In genomic region chr11:107415901-107416560, GRCm38 (mm10) we compare ENCODE assay signal across 9 mouse cellular contexts. TPM values are rescaled to one million over a fixed set of nuclear protein-coding genes. Genes with fewer than 3 reads are reported as not detected.
A peak's percentile ranks its signal among the peaks of the same experiment; 100 is the strongest.
DNase-seq lines count a peak whose midpoint lies in the region; ATAC-seq and TF ChIP-seq lines count a peak whose summit lies in the region.
"Had no signal": no experiment of that assay in that cellular context is flagged by ENCODE, and none has a peak within 500 bp of the region (broad histone marks: within the 10 kb centered on the region; RNA-seq: fewer than 3 reads in every experiment).

No protein-coding gene starts in this region.

- H3K9ac ChIP-seq in embryonic facial prominence, embryonic 11.5 days (replicated peaks; ENCODE audit: low read length), result 0 out of 2 replicates have a peak overlapping the region, but pooled peaks have one; percentile 1
- H3K9ac ChIP-seq in hindbrain, embryonic 15.5 days, result no peak overlapping the region
- no peak overlapping the region for H3K9ac ChIP-seq in midbrain, embryonic 16.5 days (ENCODE audit: low read depth, low read length)

- intact Hi-C loops in left cerebral cortex, adult 2 months (cut with DNase I), result loop anchor here (2.0 kb wide), 1 partner anchor 53 kb away; no protein-coding TSS in a partner anchor

- H3K4me2 ChIP-seq in embryonic facial prominence, embryonic 11.5 days (ENCODE audit: low read depth, low read length), result no peak overlapping the region
- H3K4me2 ChIP-seq in hindbrain, embryonic 15.5 days, result peak overlapping the region; percentile 25
- peak overlapping the region; percentile 32; the same call in 1 of the 2 replicates for H3K4me2 ChIP-seq in midbrain, embryonic 16.5 days (ENCODE audit: low read length)

- no peak for DNase-seq in left cerebral cortex, adult 2 months (ENCODE audit: extremely low spot score in 1 of 2, low spot score in 2 of 2)
- DNase-seq in left cerebral cortex, adult 18-20 months (ENCODE audit: low spot score in 2 of 2), result no peak
- no peak for DNase-seq in embryonic facial prominence, embryonic 11.5 days (ENCODE audit: low spot score)
- DNase-seq in cerebellum, adult 8-10 months, result no peak
- no peak for DNase-seq in lung, adult 2 months
- no peak for DNase-seq in right cerebral cortex, postnatal 25 days
- DNase-seq: adrenal gland, adult 2 months had no signal

- 37% methylated on average over 10 of the region's 10 CpGs for WGBS in embryonic facial prominence, embryonic 11.5 days
- 27% methylated on average over 10 of the region's 10 CpGs for WGBS in hindbrain, embryonic 15.5 days
- 25% methylated on average over 10 of the region's 10 CpGs for WGBS in midbrain, embryonic 16.5 days
- 70% methylated on average over 10 of the region's 10 CpGs for WGBS in lung, adult 2 months

- H3K36me3 ChIP-seq in embryonic facial prominence, embryonic 11.5 days (replicated peaks; ENCODE audit: control insufficient read depth, insufficient read depth, low read depth, low read length), result no peaks in the 10 kb centered on the region
- H3K36me3 ChIP-seq in hindbrain, embryonic 15.5 days, result no peaks in the 10 kb centered on the region
- H3K36me3 ChIP-seq in midbrain, embryonic 16.5 days (ENCODE audit: control insufficient read depth, insufficient read depth, low read length), result no peaks in the 10 kb centered on the region

- H3K27ac ChIP-seq in left cerebral cortex, adult 2 months, result peak overlapping the region; percentile 78
- H3K27ac ChIP-seq in embryonic facial prominence, embryonic 11.5 days (replicated peaks; ENCODE audit: low read depth, low read length), result peak overlapping the region; percentile 31; the same call in 1 of the 2 replicates
- H3K27ac ChIP-seq in hindbrain, embryonic 15.5 days (replicated peaks), result peak overlapping the region; percentile 72
- H3K27ac ChIP-seq in midbrain, embryonic 16.5 days (ENCODE audit: low read length), result peak overlapping the region; percentile 74

- H3K4me1 ChIP-seq in embryonic facial prominence, embryonic 11.5 days (ENCODE audit: control insufficient read depth, insufficient read depth, low read length), result no peaks in the 10 kb centered on the region; the same call in 1 of the 2 replicates
- H3K4me1 ChIP-seq in hindbrain, embryonic 15.5 days (replicated peaks), result peaks cover 45% of the 10 kb centered on the region
- H3K4me1 ChIP-seq in midbrain, embryonic 16.5 days (ENCODE audit: control insufficient read depth, insufficient read depth, low read length), result peaks cover 42% of the 10 kb centered on the region
- H3K4me1 ChIP-seq in lung, adult 2 months (ENCODE audit: control insufficient read depth, insufficient read depth, low read length), result peaks cover 15% of the 10 kb centered on the region; the same call in 1 of the 2 replicates

- no peaks in the 10 kb centered on the region for H3K9me3 ChIP-seq in embryonic facial prominence, embryonic 11.5 days (replicated peaks; ENCODE audit: control insufficient read depth, low read length)
- no peaks in the 10 kb centered on the region for H3K9me3 ChIP-seq in hindbrain, embryonic 15.5 days
- H3K9me3 ChIP-seq in midbrain, embryonic 16.5 days (replicated peaks; ENCODE audit: control insufficient read depth, low read length, poor library complexity, severe bottlenecking), result no peaks in the 10 kb centered on the region

- TF ChIP-seq POLR2A in lung, adult 2 months (IDR thresholded peaks at IDR 0.05; ENCODE audit: borderline replicate concordance, extremely low read depth, low read depth, low read length), result no peak

- H3K4me3 ChIP-seq in left cerebral cortex, adult 2 months, result no peak overlapping the region
- H3K4me3 ChIP-seq in embryonic facial prominence, embryonic 11.5 days (ENCODE audit: low read depth, low read length), result no peak overlapping the region
- H3K4me3 ChIP-seq in hindbrain, embryonic 15.5 days, result no peak overlapping the region
- no peak overlapping the region for H3K4me3 ChIP-seq in midbrain, embryonic 16.5 days (ENCODE audit: low read depth, low read length)
- H3K4me3 ChIP-seq in lung, adult 2 months (replicated peaks; ENCODE audit: extremely low read depth, low read depth, low read length), result no peak overlapping the region

- no peaks in the 10 kb centered on the region for H3K27me3 ChIP-seq in embryonic facial prominence, embryonic 11.5 days (ENCODE audit: control insufficient read depth, insufficient read depth, low read length)
- H3K27me3 ChIP-seq in hindbrain, embryonic 15.5 days, result no peaks in the 10 kb centered on the region
- no peaks in the 10 kb centered on the region for H3K27me3 ChIP-seq in midbrain, embryonic 16.5 days (ENCODE audit: control insufficient read depth, insufficient read depth, low read depth, low read length)

- no peak for TF ChIP-seq CTCF in left cerebral cortex, adult 2 months (IDR thresholded peaks at IDR 0.05)
- no peak for TF ChIP-seq CTCF in lung, adult 2 months (IDR thresholded peaks at IDR 0.05; ENCODE audit: insufficient read depth, low read length)

- ATAC-seq in embryonic facial prominence, embryonic 11.5 days (replicated peaks; ENCODE audit: insufficient number of reproducible peaks, low FRiP score, low TSS enrichment, low read depth), result no peak
- ATAC-seq in hindbrain, embryonic 15.5 days (ENCODE audit: low FRiP score, low read depth), result no peak
- no peak for ATAC-seq in midbrain, embryonic 16.5 days

RNA-seq across cellular contexts. Expression of gene Pitpnc1, which starts 54.5 kb away (rescaled TPM):
- 10 to 100 TPM; 54.5 to 55.2 TPM for total RNA-seq in left cerebral cortex, adult 2 months (2021)
- total RNA-seq in left cerebral cortex, adult 18-20 months (2021), result 10 to 100 TPM; 48.5 to 51.7 TPM
- polyA plus RNA-seq in embryonic facial prominence, embryonic 11.5 days (2014; fragmentation: Nextera tagmentation; extraction: Ambion mirVana), result 43.6 and 45.1 TPM in 2 replicates
- polyA plus RNA-seq in hindbrain, embryonic 15.5 days (2015; fragmentation: Nextera tagmentation; extraction: Ambion mirVana), result 38.3 and 39.2 TPM in 2 replicates
- polyA plus RNA-seq in midbrain, embryonic 16.5 days (2015; fragmentation: Nextera tagmentation; extraction: Ambion mirVana), result 44.8 and 48.0 TPM in 2 replicates
- 27.2 and 39.0 TPM in 2 replicates for polyA plus RNA-seq in lung, adult 2 months (2012; rRNA removed)
